Mouse (Mus musculus): ENCODE results near the gene Nrxn1.

GRCm38 (mm10) chr17:90990747-90991146 is 102.1 kb downstream of the Nrxn1 start:
- TF ChIP-seq POLR2A (IDR thresholded peaks at IDR 0.05; ENCODE audit: borderline replicate concordance, extremely low read depth, low read depth, low read length) (no peak), CTCF (IDR thresholded peaks at IDR 0.05; ENCODE audit: insufficient read depth, low read length) (no peak)
